Mouse (Mus musculus) ES-E14 (cell line): ENCODE measurements around the gene Chchd6.

Experiments
- CHD2 ChIP-seq: IDR thresholded peaks from 2 replicates; pipeline ENCODE4 v1.6.1; 2014; ENCODE audit warnings: mild to moderate bottlenecking, low read depth, low read length, inconsistent platforms
- HCFC1 ChIP-seq: IDR thresholded peaks from 2 replicates; pipeline ENCODE4 v1.6.1; 2012; ENCODE audit warnings: low read length, inconsistent platforms, borderline replicate concordance; ENCODE audit not compliant: insufficient read depth
- MAFK ChIP-seq: IDR thresholded peaks from 2 replicates; pipeline ENCODE4 v1.6.1; 2014; ENCODE audit warnings: mild to moderate bottlenecking, low read depth, low read length, inconsistent platforms; ENCODE audit not compliant: insufficient read depth
- ZC3H11A ChIP-seq: IDR thresholded peaks from 2 replicates; pipeline ENCODE4 v1.6.1; 2012; ENCODE audit warnings: low read depth, mild to moderate bottlenecking, inconsistent platforms, low read length, borderline replicate concordance
- ZNF384 ChIP-seq: IDR thresholded peaks from 2 replicates; pipeline ENCODE4 v1.6.1; 2012; ENCODE audit warnings: low read depth, low read length, inconsistent platforms

GRCm38 (mm10) chr6:89555971-89556370 is 39.5 kb downstream of the Chchd6 start:
- TF ChIP-seq HCFC1 = no peak
- no peak for TF ChIP-seq CHD2
- no peak for TF ChIP-seq ZNF384
- TF ChIP-seq MAFK = no peak
- TF ChIP-seq ZC3H11A = no peak
